Mouse (Mus musculus): ENCODE data around the gene Snrpc.

Gene Snrpc

GRCm38 (mm10) chr17:27819971-27820567, 17.9 kb upstream of the Snrpc start:
- DNase-seq, result peak; percentile 59 to 61

GRCm38 (mm10) chr17:27820568-27821406, 17.2 kb upstream of the Snrpc start, which contains the start of gene D17Wsu92e:
Gene D17Wsu92e, minus strand, starts transcription at chr17:27820648.
- DNase-seq, result peak; percentile 97

GRCm38 (mm10) chr17:27821407-27822338, 16.3 kb upstream of the Snrpc start:
- peak; percentile 29 to 43 for DNase-seq

- no peak for DNase-seq
Measured at GRCm38 (mm10) chr17:27823142-27823905, 14.6 kb upstream of the Snrpc start.

- DNase-seq, result no peak
Measured at GRCm38 (mm10) chr17:27824941-27825340, 13.0 kb upstream of the Snrpc start.

GRCm38 (mm10) chr17:27825539-27825938, 12.4 kb upstream of the Snrpc start:
- DNase-seq, result no peak

- no peak for DNase-seq
Measured at GRCm38 (mm10) chr17:27825984-27826905, 11.7 kb upstream of the Snrpc start.

- DNase-seq, result no peak
Measured at GRCm38 (mm10) chr17:27826908-27827383, 11.0 kb upstream of the Snrpc start.

GRCm38 (mm10) chr17:27827511-27827910, 10.4 kb upstream of the Snrpc start:
- no peak for DNase-seq

- no peak for DNase-seq
Measured at GRCm38 (mm10) chr17:27830411-27830810, 7.5 kb upstream of the Snrpc start.

- DNase-seq, result peak; percentile 98 to 99
Measured at GRCm38 (mm10) chr17:27839469-27840252, 1.7 kb downstream of the Snrpc start.

- no peak for DNase-seq
Measured at GRCm38 (mm10) chr17:27848351-27848750, 10.4 kb downstream of the Snrpc start.

GRCm38 (mm10) chr17:27851076-27851475, 13.1 kb downstream of the Snrpc start:
- no peak for DNase-seq

- peak; percentile 77 to 85 for DNase-seq
Measured at GRCm38 (mm10) chr17:27856265-27856797, 18.4 kb downstream of the Snrpc start, which contains the start of gene Uhrf1bp1. Gene Uhrf1bp1, plus strand, starts transcription at chr17:27856441.

- peak in 1 of 2 experiments; percentile 47 for DNase-seq
Measured at GRCm38 (mm10) chr17:27856798-27857648, 19.1 kb downstream of the Snrpc start.

- DNase-seq, result no peak
Measured at GRCm38 (mm10) chr17:27857649-27858475, 19.9 kb downstream of the Snrpc start.

- no peak for DNase-seq
Measured at GRCm38 (mm10) chr17:27859131-27859530, 21.2 kb downstream of the Snrpc start.

GRCm38 (mm10) chr17:27865461-27865860, 27.5 kb downstream of the Snrpc start:
- no peak for DNase-seq
